Comparison of ENCODE assay signal across 17 mouse cellular contexts in genomic region chr1:169076006-169076405, GRCm38 (mm10).
DNase-seq lines count a peak whose midpoint lies in the region; ATAC-seq and TF ChIP-seq lines count a peak whose summit lies in the region.
"Had no signal": no experiment of that assay in that cellular context is flagged by ENCODE, and none has a peak within 500 bp of the region (broad histone marks: within the 10 kb centered on the region; RNA-seq: fewer than 3 reads in every experiment).

No protein-coding gene starts in this region.

- no peaks in the 10 kb centered on the region for H3K27me3 ChIP-seq in heart, embryonic 10.5 days (ENCODE audit: insufficient read depth, poor library complexity, severe bottlenecking)
- no peaks in the 10 kb centered on the region for H3K27me3 ChIP-seq in intestine, embryonic 15.5 days (replicated peaks)
- H3K27me3 ChIP-seq in intestine, postnatal 0 days (replicated peaks; ENCODE audit: control insufficient read depth, insufficient read depth, low read length) = no peaks in the 10 kb centered on the region
- H3K27me3 ChIP-seq in midbrain, embryonic 16.5 days (ENCODE audit: control insufficient read depth, insufficient read depth, low read depth, low read length) = no peaks in the 10 kb centered on the region
- H3K27me3 ChIP-seq in midbrain, embryonic 10.5 days (ENCODE audit: low read depth, poor library complexity, severe bottlenecking) = no peaks in the 10 kb centered on the region
- no peaks in the 10 kb centered on the region for H3K27me3 ChIP-seq in neural tube, embryonic 15.5 days (replicated peaks)
- H3K27me3 ChIP-seq: limb, embryonic 13.5 days; liver, embryonic 15.5 days had no signal

- no peak overlapping the region for H3K9ac ChIP-seq in intestine, embryonic 15.5 days
- H3K9ac ChIP-seq in intestine, postnatal 0 days (ENCODE audit: low read depth, low read length) = no peak overlapping the region
- no peak overlapping the region for H3K9ac ChIP-seq in midbrain, embryonic 16.5 days (ENCODE audit: low read depth, low read length)
- no peak overlapping the region for H3K9ac ChIP-seq in neural tube, embryonic 15.5 days (replicated peaks)
- H3K9ac ChIP-seq: limb, embryonic 13.5 days; liver, embryonic 15.5 days had no signal

- DNase-seq in heart, embryonic 10.5 days (ENCODE audit: low spot score) = no peak
- no peak for DNase-seq in heart, postnatal 14 days
- no peak for DNase-seq in midbrain, embryonic 10.5 days (ENCODE audit: low spot score)
- DNase-seq: adrenal gland, postnatal 36 days; cerebellum, adult 8-10 months; gastrocnemius, postnatal 10 days; kidney, adult 2 months; kidney, postnatal 4 days; thymus, postnatal 36 days had no signal

- no peaks in the 10 kb centered on the region for H3K9me3 ChIP-seq in heart, embryonic 10.5 days
- no peaks in the 10 kb centered on the region for H3K9me3 ChIP-seq in intestine, embryonic 15.5 days
- H3K9me3 ChIP-seq in intestine, postnatal 0 days (ENCODE audit: control insufficient read depth) = no peaks in the 10 kb centered on the region
- no peaks in the 10 kb centered on the region for H3K9me3 ChIP-seq in midbrain, embryonic 16.5 days (replicated peaks; ENCODE audit: control insufficient read depth, low read length, poor library complexity, severe bottlenecking)
- H3K9me3 ChIP-seq in midbrain, embryonic 10.5 days (replicated peaks) = no peaks in the 10 kb centered on the region
- no peaks in the 10 kb centered on the region for H3K9me3 ChIP-seq in neural tube, embryonic 15.5 days (replicated peaks)
- H3K9me3 ChIP-seq: hindbrain, embryonic 10.5 days; limb, embryonic 13.5 days; liver, embryonic 15.5 days had no signal

- no peaks in the 10 kb centered on the region for H3K36me3 ChIP-seq in heart, embryonic 10.5 days
- H3K36me3 ChIP-seq in intestine, embryonic 15.5 days = no peaks in the 10 kb centered on the region
- no peaks in the 10 kb centered on the region for H3K36me3 ChIP-seq in intestine, postnatal 0 days (ENCODE audit: control insufficient read depth, insufficient read depth)
- no peaks in the 10 kb centered on the region for H3K36me3 ChIP-seq in midbrain, embryonic 16.5 days (ENCODE audit: control insufficient read depth, insufficient read depth, low read length)
- H3K36me3 ChIP-seq in midbrain, embryonic 10.5 days = no peaks in the 10 kb centered on the region
- H3K36me3 ChIP-seq in neural tube, embryonic 15.5 days = no peaks in the 10 kb centered on the region
- H3K36me3 ChIP-seq: hindbrain, embryonic 10.5 days; limb, embryonic 13.5 days; liver, embryonic 15.5 days had no signal

- no peaks in the 10 kb centered on the region for H3K4me1 ChIP-seq in heart, embryonic 10.5 days
- H3K4me1 ChIP-seq in intestine, embryonic 15.5 days (replicated peaks) = no peaks in the 10 kb centered on the region
- no peaks in the 10 kb centered on the region for H3K4me1 ChIP-seq in intestine, postnatal 0 days (replicated peaks; ENCODE audit: control insufficient read depth, insufficient read depth, low read length)
- no peaks in the 10 kb centered on the region for H3K4me1 ChIP-seq in midbrain, embryonic 16.5 days (ENCODE audit: control insufficient read depth, insufficient read depth, low read length)
- H3K4me1 ChIP-seq in midbrain, embryonic 10.5 days = no peaks in the 10 kb centered on the region
- H3K4me1 ChIP-seq in neural tube, embryonic 15.5 days = 0 out of 2 replicates have a peak, but pooled peaks cover 2% of the 10 kb centered on the region
- H3K4me1 ChIP-seq: hindbrain, embryonic 10.5 days; limb, embryonic 13.5 days; liver, embryonic 15.5 days had no signal

- WGBS in heart, embryonic 10.5 days = 41% methylated on average over 7 of the region's 7 CpGs
- WGBS in intestine, embryonic 15.5 days = 36% methylated on average over 7 of the region's 7 CpGs
- WGBS in intestine, postnatal 0 days = 56% methylated on average over 7 of the region's 7 CpGs
- WGBS in midbrain, embryonic 16.5 days = 50% methylated on average over 7 of the region's 7 CpGs
- 76% methylated on average over 7 of the region's 7 CpGs for WGBS in midbrain, embryonic 10.5 days
- 40% methylated on average over 7 of the region's 7 CpGs for WGBS in neural tube, embryonic 15.5 days

- no peak for TF ChIP-seq CTCF in intestine, postnatal 0 days (IDR thresholded peaks at IDR 0.05; ENCODE audit: low read depth)

- intact Hi-C loops in heart, postnatal 14 days (cut with DNase I) = no loop called here

- H3K27ac ChIP-seq in heart, embryonic 10.5 days = no peak overlapping the region
- H3K27ac ChIP-seq in intestine, embryonic 15.5 days = no peak overlapping the region
- H3K27ac ChIP-seq in intestine, postnatal 0 days (ENCODE audit: low read depth, low read length) = no peak overlapping the region
- 0 out of 2 replicates have a peak overlapping the region, but pooled peaks have one; percentile 2 for H3K27ac ChIP-seq in midbrain, embryonic 16.5 days (ENCODE audit: low read length)
- no peak overlapping the region for H3K27ac ChIP-seq in midbrain, embryonic 10.5 days (replicated peaks)
- no peak overlapping the region for H3K27ac ChIP-seq in neural tube, embryonic 15.5 days (replicated peaks)
- H3K27ac ChIP-seq: hindbrain, embryonic 10.5 days; limb, embryonic 13.5 days; liver, embryonic 15.5 days; macrophage had no signal

- no peak for ATAC-seq in intestine, embryonic 15.5 days
- no peak for ATAC-seq in intestine, postnatal 0 days
- no peak for ATAC-seq in midbrain, embryonic 16.5 days
- no peak for ATAC-seq in neural tube, embryonic 15.5 days (ENCODE audit: low FRiP score)

- H3K4me2 ChIP-seq in intestine, embryonic 15.5 days (replicated peaks) = 0 out of 2 replicates have a peak overlapping the region, but pooled peaks have one; percentile 9
- no peak overlapping the region for H3K4me2 ChIP-seq in intestine, postnatal 0 days (replicated peaks; ENCODE audit: low read depth)
- H3K4me2 ChIP-seq in midbrain, embryonic 16.5 days (ENCODE audit: low read length) = peak overlapping the region; percentile 23
- H3K4me2 ChIP-seq in neural tube, embryonic 15.5 days = peak overlapping the region; percentile 9; the same call in 1 of the 2 replicates
- H3K4me2 ChIP-seq: limb, embryonic 13.5 days; liver, embryonic 15.5 days had no signal

- peak overlapping the region; percentile 12; the same call in 1 of the 2 replicates for H3K4me3 ChIP-seq in heart, embryonic 10.5 days
- no peak overlapping the region for H3K4me3 ChIP-seq in intestine, embryonic 15.5 days (replicated peaks)
- H3K4me3 ChIP-seq in intestine, postnatal 0 days (ENCODE audit: low read depth, low read length) = no peak overlapping the region
- no peak overlapping the region for H3K4me3 ChIP-seq in midbrain, embryonic 16.5 days (ENCODE audit: low read depth, low read length)
- H3K4me3 ChIP-seq in midbrain, embryonic 10.5 days = no peak overlapping the region
- no peak overlapping the region for H3K4me3 ChIP-seq in neural tube, embryonic 15.5 days (replicated peaks)
- H3K4me3 ChIP-seq: hindbrain, embryonic 10.5 days; limb, embryonic 13.5 days; liver, embryonic 15.5 days had no signal
